Mouse (Mus musculus) limb, embryonic 15.5 days (tissue): ENCODE results near the gene Cdkn1c. TPM values are rescaled to one million over a fixed set of nuclear protein-coding genes. Genes with fewer than 3 reads are reported as not detected.

Source experiments
- ATAC-seq: fragments of 200-750 bp; cut with Nextera tagmentation; 2 replicates; pipeline ENCODE4 v1.8.0; 2017; ENCODE audit warnings: low read depth, moderate TSS enrichment; ENCODE audit not compliant: insufficient number of reproducible peaks, low FRiP score, low TSS enrichment
- H3K27ac ChIP-seq: fragments of 300-500 bp; sonication (generic); 2 replicates; pipeline ENCODE4 v1.5.1; 2015; ENCODE audit warnings: moderate library complexity, mild to moderate bottlenecking, inconsistent platforms
- H3K27me3 ChIP-seq: fragments of 300-500 bp; sonication (generic); 2 replicates; pipeline ENCODE4 v1.6.1; 2015; ENCODE audit warnings: inconsistent platforms
- H3K36me3 ChIP-seq: fragments of 300-500 bp; sonication (generic); 2 replicates; pipeline ENCODE4 v1.6.1; 2015; ENCODE audit warnings: inconsistent platforms
- H3K4me1 ChIP-seq: fragments of 300-500 bp; sonication (generic); 2 replicates; pipeline ENCODE4 v1.6.1; 2015; ENCODE audit warnings: inconsistent platforms
- H3K4me2 ChIP-seq: fragments of 300-500 bp; sonication (generic); 2 replicates; pipeline ENCODE4 v1.6.1; 2015; ENCODE audit warnings: mild to moderate bottlenecking, inconsistent platforms
- H3K4me3 ChIP-seq: fragments of 300-500 bp; sonication (generic); 2 replicates; pipeline ENCODE4 v1.5.1; 2015; ENCODE audit warnings: mild to moderate bottlenecking, inconsistent platforms
- H3K9ac ChIP-seq: fragments of 300-500 bp; sonication (generic); 2 replicates; pipeline ENCODE4 v1.6.1; 2015; ENCODE audit warnings: inconsistent platforms
- H3K9me3 ChIP-seq: fragments of 300-500 bp; sonication (generic); 2 replicates; pipeline ENCODE4 v1.6.1; 2016; ENCODE audit warnings: inconsistent platforms
- WGBS: fragments of 180-500 bp; shearing (Covaris S2); methylation state at CpG from one replicate; pipeline ENCODE4 v1.1.7; 2015; 5-methylcytosine and 5-hydroxymethylcytosine counted together
- polyA plus RNA-seq: library from polyadenylated mRNA; unstranded; fragments of >200 nt; fragmentation: Nextera tagmentation; extraction: Ambion mirVana; gene quantifications from 2 replicates; pipeline ENCODE4 v1.2.1, GENCODE M21; 2015

Cdkn1c gene
- polyA plus RNA-seq, 1 experiment from 2014 or later, result 1,248 TPM

- ATAC-seq, result no peak
- Histone ChIP-seq H3K4me2 (no peak overlapping the region), H3K4me3 (no peak overlapping the region), H3K4me1 (peaks cover 4% of the 10 kb centered on the region; the same call in 1 of the 2 replicates), H3K36me3 (no peaks in the 10 kb centered on the region), H3K27ac (no peak overlapping the region), H3K27me3 (no peaks in the 10 kb centered on the region), H3K9ac (no peak overlapping the region), H3K9me3 (no peaks in the 10 kb centered on the region)
- 73% methylated on average over 23 of the region's 23 CpGs for WGBS
These were observed 32.6 kb downstream of the Cdkn1c start for GRCm38 (mm10) chr7:143428142-143428813.

DNA sequence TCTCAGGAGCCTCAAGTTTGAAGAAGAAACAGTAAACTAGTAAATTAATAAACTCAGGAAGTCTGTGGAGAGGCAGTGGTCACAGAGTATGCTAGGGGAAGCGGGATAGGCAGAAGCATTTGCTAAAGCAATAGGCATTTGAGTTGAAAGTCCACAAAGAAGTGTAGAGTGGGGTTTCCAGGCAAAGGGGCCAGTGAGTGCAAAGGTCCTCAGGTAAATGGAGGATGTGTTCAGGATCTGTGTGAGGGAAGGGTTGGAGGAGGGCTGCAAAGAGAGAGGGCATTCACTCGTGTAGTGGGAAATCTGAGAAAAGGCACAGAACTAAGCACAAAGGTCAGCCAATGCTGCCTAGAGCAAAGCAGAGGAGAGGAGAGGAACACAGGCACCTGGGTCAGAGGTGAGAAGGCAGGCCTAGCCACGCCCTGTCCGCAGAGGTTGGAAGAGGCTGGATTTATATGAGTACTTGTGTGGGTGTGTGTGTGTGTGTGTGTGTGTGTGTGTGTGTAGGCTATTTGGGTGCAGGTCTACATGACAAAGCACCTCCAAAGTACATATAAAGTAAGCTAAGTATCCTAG, 41.2 kb downstream of the Cdkn1c start:
- Histone ChIP-seq H3K4me2 (no peak overlapping the region), H3K27ac (no peak overlapping the region), H3K9me3 (no peaks in the 10 kb centered on the region), H3K9ac (no peak overlapping the region), H3K4me1 (peaks cover 24% of the 10 kb centered on the region), H3K36me3 (no peaks in the 10 kb centered on the region), H3K4me3 (no peak overlapping the region), H3K27me3 (no peaks in the 10 kb centered on the region)
- 78% methylated on average over 4 of the region's 4 CpGs for WGBS
- ATAC-seq, result no peak

GRCm38 (mm10) chr7:143417875-143418274, 43.0 kb downstream of the Cdkn1c start:
- Histone ChIP-seq H3K4me3 (no peak overlapping the region), H3K27me3 (no peaks in the 10 kb centered on the region), H3K9ac (no peak overlapping the region), H3K9me3 (no peaks in the 10 kb centered on the region), H3K4me2 (no peak overlapping the region), H3K36me3 (no peaks in the 10 kb centered on the region), H3K4me1 (peaks cover 25% of the 10 kb centered on the region), H3K27ac (no peak overlapping the region)
- ATAC-seq, result no peak
- WGBS, result 60% methylated on average over 5 of the region's 5 CpGs

DNA sequence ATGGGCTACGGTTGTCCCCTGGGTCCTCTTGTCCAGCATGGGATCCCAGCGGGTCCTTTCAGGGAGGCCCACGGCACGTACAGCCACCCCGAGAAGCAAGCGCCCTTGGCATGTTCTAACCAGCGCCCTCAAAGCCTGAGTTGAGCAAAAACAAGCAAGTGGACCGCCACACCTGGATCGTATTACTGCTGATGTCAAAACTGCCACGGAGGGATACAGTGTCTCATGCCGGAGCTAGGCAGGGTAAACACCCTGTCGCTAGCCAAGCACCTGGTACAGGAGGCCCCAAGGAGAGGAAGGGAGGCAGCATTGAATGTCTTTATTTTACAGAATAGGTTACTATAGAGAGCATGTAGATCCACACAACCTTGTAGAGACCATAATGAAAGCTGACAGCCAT, 44.4 kb downstream of the Cdkn1c start:
- H3K27me3 ChIP-seq, result no peaks in the 10 kb centered on the region
- H3K4me2 ChIP-seq, result no peak overlapping the region
- H3K4me1 ChIP-seq, result peaks cover 25% of the 10 kb centered on the region
- H3K9me3 ChIP-seq, result no peaks in the 10 kb centered on the region
- no peak overlapping the region for H3K9ac ChIP-seq
- WGBS, result 45% methylated on average over 12 of the region's 12 CpGs
- H3K4me3 ChIP-seq, result no peak overlapping the region
- no peak for ATAC-seq
- no peaks in the 10 kb centered on the region for H3K36me3 ChIP-seq
- H3K27ac ChIP-seq, result no peak overlapping the region

- Histone ChIP-seq H3K27me3 (no peaks in the 10 kb centered on the region), H3K9me3 (no peaks in the 10 kb centered on the region), H3K4me2 (no peak overlapping the region), H3K4me1 (peaks cover 25% of the 10 kb centered on the region), H3K4me3 (no peak overlapping the region), H3K36me3 (no peaks in the 10 kb centered on the region), H3K27ac (peak overlapping the region; percentile 34), H3K9ac (no peak overlapping the region)
- WGBS, result 24% methylated on average over 4 of the region's 4 CpGs
- ATAC-seq, result no peak
These were observed 45.8 kb downstream of the Cdkn1c start for GRCm38 (mm10) chr7:143415070-143415469.

- Histone ChIP-seq H3K9ac (no peak overlapping the region), H3K27me3 (no peaks in the 10 kb centered on the region), H3K9me3 (no peaks in the 10 kb centered on the region), H3K36me3 (no peaks in the 10 kb centered on the region), H3K27ac (no peak overlapping the region), H3K4me2 (no peak overlapping the region), H3K4me1 (peaks cover 39% of the 10 kb centered on the region), H3K4me3 (no peak overlapping the region)
- 66% methylated on average over 6 of the region's 6 CpGs for WGBS
- ATAC-seq, result no peak
These were observed 48.2 kb downstream of the Cdkn1c start for GRCm38 (mm10) chr7:143412606-143413005.

GRCm38 (mm10) chr7:143408615-143409021, 52.2 kb downstream of the Cdkn1c start:
- H3K4me3 ChIP-seq, result no peak overlapping the region
- WGBS, result 23% methylated on average over 13 of the region's 13 CpGs

More at GRCm38 (mm10) chr7:143408615-143409021, 52.2 kb downstream of the Cdkn1c start:
- H3K9me3 ChIP-seq, result no peaks in the 10 kb centered on the region
- H3K4me2 ChIP-seq, result peak overlapping the region; percentile 17; the same call in 1 of the 2 replicates
- H3K36me3 ChIP-seq, result no peaks in the 10 kb centered on the region
- H3K4me1 ChIP-seq, result peaks cover 27% of the 10 kb centered on the region
- peak overlapping the region; percentile 82 for H3K27ac ChIP-seq
- H3K9ac ChIP-seq, result no peak overlapping the region
- peak; percentile 85 for ATAC-seq
- H3K27me3 ChIP-seq, result no peaks in the 10 kb centered on the region

Other genes starting within 250 kb of the Cdkn1c start
- gene Slc22a18, start 12.7 kb upstream of the Cdkn1c start, polyA plus RNA-seq, result 2.7 and 3.3 TPM in 2 replicates
- 7.1 and 10.5 TPM in 2 replicates for gene Phlda2, start 42.1 kb upstream of the Cdkn1c start, polyA plus RNA-seq
- 211 and 215 TPM in 2 replicates for gene Nap1l4, start 88.1 kb upstream of the Cdkn1c start, polyA plus RNA-seq
- 61.9 and 69.5 TPM in 2 replicates for gene Cars, start 139.0 kb upstream of the Cdkn1c start, polyA plus RNA-seq
- 1.1 TPM in 2 replicates for gene Tnfrsf26, start 167.7 kb upstream of the Cdkn1c start, polyA plus RNA-seq
- 8.8 and 9.2 TPM in 2 replicates for gene Tnfrsf22, start 188.6 kb upstream of the Cdkn1c start, polyA plus RNA-seq
- 5.0 and 7.3 TPM in 2 replicates for gene Tnfrsf23, start 224.8 kb upstream of the Cdkn1c start, polyA plus RNA-seq